ENCODE assay signal across 22 mouse cellular contexts in the genomic region with DNA sequence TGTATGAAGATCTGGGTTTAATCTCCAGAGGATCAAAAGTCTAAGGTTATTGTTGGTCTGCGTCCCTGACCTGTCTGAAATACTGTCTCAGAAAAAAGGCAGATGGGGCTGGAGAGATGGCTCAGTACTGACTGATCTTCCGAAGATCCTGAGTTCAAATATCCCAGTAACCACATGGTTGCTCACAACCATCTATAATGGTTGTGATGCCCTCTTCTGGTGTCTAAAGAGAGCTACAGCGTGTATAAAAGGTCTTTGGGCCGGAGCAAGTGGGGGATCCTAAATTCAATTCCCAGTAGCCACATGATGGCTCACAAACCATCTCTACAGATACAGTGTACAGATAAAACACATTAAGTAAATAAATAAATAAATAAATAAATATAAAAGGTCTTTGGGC. TPM values are rescaled to one million over a fixed set of nuclear protein-coding genes. Genes with fewer than 3 reads are reported as not detected.
DNase-seq lines count a peak whose midpoint lies in the region; ATAC-seq and TF ChIP-seq lines count a peak whose summit lies in the region.
"Had no signal": no experiment of that assay in that cellular context is flagged by ENCODE, and none has a peak within 500 bp of the region (broad histone marks: within the 10 kb centered on the region; RNA-seq: fewer than 3 reads in every experiment).

No protein-coding gene starts in this region.

- H3K36me3 ChIP-seq in liver, postnatal 0 days (replicated peaks; ENCODE audit: insufficient read depth, low read length) = peaks cover 42% of the 10 kb centered on the region
- H3K36me3 ChIP-seq in liver, embryonic 11.5 days (ENCODE audit: control insufficient read depth, insufficient read depth, low read length) = peaks cover 63% of the 10 kb centered on the region

- in situ Hi-C loops in Patski (cut with MboI; ENCODE audit: low pct_unique_long_range_greater_than_20kb) = no loop called here

- no peaks in the 10 kb centered on the region for H3K9me3 ChIP-seq in liver, postnatal 0 days (ENCODE audit: low read length)
- no peaks in the 10 kb centered on the region for H3K9me3 ChIP-seq in liver, embryonic 11.5 days (ENCODE audit: control insufficient read depth, low read length)
- H3K9me3 ChIP-seq: embryonic facial prominence, embryonic 10.5 days; heart, embryonic 13.5 days; limb, embryonic 12.5 days had no signal

- H3K4me1 ChIP-seq in liver, postnatal 0 days (ENCODE audit: insufficient read depth) = 0 out of 2 replicates have a peak, but pooled peaks cover 2% of the 10 kb centered on the region
- peaks cover 14% of the 10 kb centered on the region for H3K4me1 ChIP-seq in liver, embryonic 11.5 days (replicated peaks; ENCODE audit: control insufficient read depth, insufficient read depth, low read length)
- H3K4me1 ChIP-seq: embryonic facial prominence, embryonic 10.5 days; limb, embryonic 12.5 days had no signal

- no peak overlapping the region for H3K9ac ChIP-seq in liver, postnatal 0 days (replicated peaks)
- H3K9ac ChIP-seq in liver, embryonic 11.5 days (ENCODE audit: low read depth, low read length) = no peak overlapping the region
- H3K9ac ChIP-seq: heart, embryonic 13.5 days; limb, embryonic 12.5 days had no signal

- intact Hi-C loops in gastrocnemius, adult 2 months (cut with DNase I) = no loop called here
- intact Hi-C loops in gastrocnemius, postnatal 36 days (cut with DNase I) = no loop called here

- 67% methylated on average over 4 of the region's 4 CpGs for WGBS in liver, postnatal 0 days (ENCODE audit: insufficient replicate concordance)
- WGBS in liver, embryonic 11.5 days = 88% methylated on average over 4 of the region's 4 CpGs

- POLR2A ChIA-PET in Patski (lab: Charles Lee) = no interaction called here

- CTCF ChIA-PET in Patski (lab: Charles Lee) = interaction anchor here (1.0 kb wide), 1 partner anchor 13 kb away, joined by 3 read pairs; a partner anchor contains a TSS

- H3K4me3 ChIP-seq in gastrocnemius, adult 2 months = peak overlapping the region; percentile 2; the same call in 1 of the 2 replicates
- no peak overlapping the region for H3K4me3 ChIP-seq in liver, postnatal 0 days (ENCODE audit: low read depth, low read length)
- H3K4me3 ChIP-seq in liver, embryonic 11.5 days (ENCODE audit: low read depth, low read length) = no peak overlapping the region
- H3K4me3 ChIP-seq: embryonic facial prominence, embryonic 10.5 days; erythroblast, embryonic 14.5 days; heart, embryonic 13.5 days; limb, embryonic 12.5 days had no signal

- peaks cover 78% of the 10 kb centered on the region for H3K27me3 ChIP-seq in liver, postnatal 0 days (ENCODE audit: insufficient read depth, low read length)
- H3K27me3 ChIP-seq in Patski = no peaks in the 10 kb centered on the region
- H3K27me3 ChIP-seq in liver, embryonic 11.5 days (replicated peaks; ENCODE audit: control insufficient read depth, insufficient read depth, low read length) = no peaks in the 10 kb centered on the region; the same call in 1 of the 2 replicates
- H3K27me3 ChIP-seq: heart, embryonic 13.5 days; limb, embryonic 12.5 days had no signal

- no peak for TF ChIP-seq EP300 in liver, postnatal 0 days (IDR thresholded peaks at IDR 0.05; ENCODE audit: low read depth)

- H3K4me2 ChIP-seq in liver, postnatal 0 days (ENCODE audit: low read depth, low read length) = no peak overlapping the region
- no peak overlapping the region for H3K4me2 ChIP-seq in liver, embryonic 11.5 days
- H3K4me2 ChIP-seq: heart, embryonic 13.5 days; limb, embryonic 12.5 days had no signal

- no peak for ATAC-seq in liver, postnatal 0 days
- ATAC-seq in Patski = no peak
- ATAC-seq in liver, embryonic 11.5 days (replicated peaks; ENCODE audit: low FRiP score) = no peak

- peak; percentile 47 for TF ChIP-seq CTCF in gastrocnemius, adult 2 months (IDR thresholded peaks at IDR 0.05)
- peak; percentile 52 for TF ChIP-seq CTCF in liver, postnatal 0 days (IDR thresholded peaks at IDR 0.05; ENCODE audit: low read depth)
- TF ChIP-seq CTCF in Patski (IDR thresholded peaks at IDR 0.05) = peak; percentile 46

- DNase-seq in gastrocnemius, adult 2 months = no peak
- DNase-seq in gastrocnemius, postnatal 36 days = no peak
- peak; percentile 4 for DNase-seq in liver, postnatal 0 days
- DNase-seq in liver (no peak), Patski (ENCODE audit: low read depth, low spot score) (no peak)
- peak; percentile 56 for DNase-seq in retina, embryonic 14.5 days (ENCODE audit: low spot score)
- no peak for DNase-seq in cerebellum, adult 11 months
- DNase-seq in liver, embryonic 11.5 days (ENCODE audit: low spot score) = no peak
- DNase-seq: adrenal gland, postnatal 36 days; B cell, adult 2 months; cerebellum, postnatal 14 days; gastrocnemius, postnatal 25 days; kidney, adult 18-20 months; kidney, postnatal 4 days; lung, adult 2 months; spleen, adult 18-20 months; thymus, postnatal 25 days had no signal

- peak overlapping the region; percentile 99 for H3K27ac ChIP-seq in gastrocnemius, adult 2 months
- no peak overlapping the region for H3K27ac ChIP-seq in liver, postnatal 0 days (ENCODE audit: low read depth)
- H3K27ac ChIP-seq in liver, embryonic 11.5 days (ENCODE audit: low read depth, low read length) = no peak overlapping the region
- H3K27ac ChIP-seq: embryonic facial prominence, embryonic 10.5 days; heart, embryonic 13.5 days; limb, embryonic 12.5 days had no signal

RNA-seq across cellular contexts. Expression of a gene that starts 10.8 kb away (rescaled TPM):
- total RNA-seq in gastrocnemius, adult 2 months (2021) = under 1 TPM; 0.11 to 0.13 TPM
- under 1 TPM in 1 of 2 experiments, not detected in 1; 0.25 TPM for total RNA-seq in gastrocnemius, postnatal 36 days (2021)
- 0.21 and 0.22 TPM in 2 replicates for polyA plus RNA-seq in liver, postnatal 0 days (2015; fragmentation: Nextera tagmentation; extraction: Ambion mirVana)
- 3.5 TPM for polyA plus RNA-seq in Patski (2021)
- 0.16 and 0.25 TPM in 2 replicates for polyA plus RNA-seq in liver, embryonic 11.5 days (2014; fragmentation: Nextera tagmentation; extraction: Ambion mirVana)
- total RNA-seq: megakaryocyte progenitor cell, adult 5-6 weeks had no signal
- polyA plus RNA-seq: erythroblast, embryonic 14.5 days had no signal

RNA-seq across cellular contexts. Expression of a gene that starts 13.0 kb away (rescaled TPM):
- 1,000 to 10,000 TPM; 2,556 to 3,331 TPM for total RNA-seq in gastrocnemius, adult 2 months (2021)
- 1,000 to 10,000 TPM; 2,923 to 3,646 TPM for total RNA-seq in gastrocnemius, postnatal 36 days (2021)
- 108 and 117 TPM in 2 replicates for polyA plus RNA-seq in liver, postnatal 0 days (2015; fragmentation: Nextera tagmentation; extraction: Ambion mirVana)
- polyA plus RNA-seq in Patski (2021) = 2,279 TPM
- 1,209 and 1,320 TPM in 2 replicates for polyA plus RNA-seq in liver, embryonic 11.5 days (2014; fragmentation: Nextera tagmentation; extraction: Ambion mirVana)

RNA-seq across cellular contexts. Expression of a gene that starts 52.1 kb away (rescaled TPM):
- 10 to 100 TPM; 25.7 to 26.0 TPM for total RNA-seq in gastrocnemius, adult 2 months (2021)
- total RNA-seq in gastrocnemius, postnatal 36 days (2021) = 10 to 100 TPM; 17.3 to 21.9 TPM
- 3.0 and 3.5 TPM in 2 replicates for polyA plus RNA-seq in liver, postnatal 0 days (2015; fragmentation: Nextera tagmentation; extraction: Ambion mirVana)
- 25.2 TPM for polyA plus RNA-seq in Patski (2021)
- polyA plus RNA-seq in liver, embryonic 11.5 days (2014; fragmentation: Nextera tagmentation; extraction: Ambion mirVana) = 13.8 and 17.2 TPM in 2 replicates

Comparison
In these comparisons a context has a peak if more than half of its experiments do, and no peak if none do; other contexts are left out.
1. DNase-seq: peak in liver, postnatal 0 days (single experiment) and retina, embryonic 14.5 days (single experiment); none in gastrocnemius, adult 2 months (single experiment), gastrocnemius, postnatal 36 days (0 of 2), liver (single experiment), Patski (single experiment), cerebellum, adult 11 months (single experiment) and liver, embryonic 11.5 days (single experiment).
2. RNA of a gene that starts 13.0 kb away (polyA plus RNA-seq): 2,279 TPM in Patski (single experiment) and 1,209 to 1,320 TPM in liver, embryonic 11.5 days; 108 to 117 TPM in liver, postnatal 0 days; every median in the first group is over 10 times any median in the second.
3. Peak in every context shown above with its lines, with median percentiles within 50 percentile points of each other: CTCF ChIP-seq.